Mouse (Mus musculus) adrenal gland, adult 8-10 months (tissue): ENCODE results near the gene Tmem88. TPM values are rescaled to one million over a fixed set of nuclear protein-coding genes. Genes with fewer than 3 reads are reported as not detected.

ENCODE experiments used
- DNase-seq: peaks from one replicate; pipeline ENCODE4 v3.0.0; 2022
- total RNA-seq, 4 experiments: library from RNA; stranded (reverse); gene quantifications; 2 replicates each; pipeline ENCODE4 v1.2.4; 2022

Tmem88 gene
- total RNA-seq: 10 to 100 TPM in 2 of 4 experiments, 1 to 10 TPM in 2; 6.3 to 16.0 (median 10.4) TPM

- no peak for DNase-seq
Measured at GRCm38 (mm10) chr11:69398059-69398458, at the start of gene Tmem88. Gene Tmem88 (minus strand): TSS chr11:69398234.

DNA sequence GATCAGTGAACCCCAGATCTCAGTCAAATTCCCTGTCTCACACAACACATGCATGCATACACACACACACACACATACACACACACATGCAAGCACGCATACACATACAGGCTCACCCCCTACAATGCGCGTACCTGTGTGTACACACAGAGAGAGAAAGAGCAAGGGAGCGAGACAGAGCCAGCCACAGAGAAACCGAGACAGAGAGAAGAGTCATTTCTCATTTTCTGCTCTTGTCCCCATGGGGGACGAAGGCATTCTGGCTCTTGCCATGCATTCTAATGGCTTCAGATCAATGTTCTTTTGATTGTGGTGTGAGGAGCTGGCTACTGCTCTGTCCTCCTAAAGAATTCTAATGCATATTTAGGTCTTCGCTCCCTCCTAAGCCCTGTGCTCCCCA, 49.3 kb upstream of the Tmem88 start:
- DNase-seq: no peak

DNA sequence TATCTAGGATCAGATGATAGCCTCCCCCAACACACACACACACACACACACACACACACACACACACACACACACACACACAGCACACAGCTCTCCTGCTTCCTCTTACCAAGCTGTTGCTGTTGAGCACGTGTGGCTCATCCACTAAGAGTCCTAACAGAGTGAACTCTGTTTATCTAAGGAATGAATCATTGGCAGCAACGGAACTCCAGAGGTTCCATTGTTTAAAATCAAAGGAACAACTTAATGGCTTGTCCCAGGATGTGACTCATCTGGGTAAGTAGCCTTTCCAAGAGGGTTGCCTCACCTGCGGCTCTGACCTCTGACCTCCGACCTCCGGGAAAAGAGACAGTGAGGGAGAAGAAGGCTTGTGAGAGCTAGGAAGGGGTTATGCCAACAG, 45.3 kb upstream of the Tmem88 start:
- DNase-seq: no peak

DNA sequence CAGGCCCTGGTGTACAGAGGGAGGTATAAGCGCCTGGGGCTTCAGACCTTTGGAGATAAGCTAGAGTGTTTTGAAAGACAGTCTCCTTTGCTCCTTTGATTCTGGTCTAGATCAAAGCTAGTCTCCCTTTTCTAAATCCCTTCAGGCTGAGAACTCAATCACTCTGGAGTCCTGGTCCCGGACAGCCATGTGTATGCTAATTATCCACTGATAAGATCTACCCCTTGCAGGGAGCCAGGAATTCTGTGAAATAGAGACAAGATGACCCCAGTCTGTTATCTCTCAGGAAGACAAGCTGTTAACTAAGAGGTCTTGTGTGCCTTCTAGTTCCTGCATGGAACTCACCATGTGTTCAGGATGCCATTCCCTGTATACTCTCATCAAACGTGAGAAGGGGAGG, 39.3 kb upstream of the Tmem88 start:
- no peak for DNase-seq

DNA sequence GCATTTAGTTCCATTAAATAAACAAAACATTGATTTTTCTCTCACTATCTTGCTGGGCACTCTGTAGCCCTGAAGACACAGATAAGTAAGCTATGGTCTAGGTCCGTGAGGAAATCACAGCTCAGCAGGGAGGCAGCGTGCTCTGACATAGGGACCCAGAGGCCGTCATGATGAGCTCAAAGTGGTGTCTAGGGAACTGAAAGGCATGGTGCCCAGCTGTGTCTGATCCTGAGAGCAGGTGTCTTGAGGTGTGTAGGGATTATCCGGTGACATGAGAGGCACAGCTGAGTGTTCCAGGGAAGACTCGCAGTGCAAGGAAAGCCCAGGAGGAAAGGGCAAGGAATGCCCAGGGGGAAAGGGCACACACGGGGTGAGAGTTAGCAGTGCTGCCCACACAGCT, 35.2 kb upstream of the Tmem88 start:
- DNase-seq: no peak

- DNase-seq: no peak
Measured at GRCm38 (mm10) chr11:69432640-69432982, 34.6 kb upstream of the Tmem88 start.

DNA sequence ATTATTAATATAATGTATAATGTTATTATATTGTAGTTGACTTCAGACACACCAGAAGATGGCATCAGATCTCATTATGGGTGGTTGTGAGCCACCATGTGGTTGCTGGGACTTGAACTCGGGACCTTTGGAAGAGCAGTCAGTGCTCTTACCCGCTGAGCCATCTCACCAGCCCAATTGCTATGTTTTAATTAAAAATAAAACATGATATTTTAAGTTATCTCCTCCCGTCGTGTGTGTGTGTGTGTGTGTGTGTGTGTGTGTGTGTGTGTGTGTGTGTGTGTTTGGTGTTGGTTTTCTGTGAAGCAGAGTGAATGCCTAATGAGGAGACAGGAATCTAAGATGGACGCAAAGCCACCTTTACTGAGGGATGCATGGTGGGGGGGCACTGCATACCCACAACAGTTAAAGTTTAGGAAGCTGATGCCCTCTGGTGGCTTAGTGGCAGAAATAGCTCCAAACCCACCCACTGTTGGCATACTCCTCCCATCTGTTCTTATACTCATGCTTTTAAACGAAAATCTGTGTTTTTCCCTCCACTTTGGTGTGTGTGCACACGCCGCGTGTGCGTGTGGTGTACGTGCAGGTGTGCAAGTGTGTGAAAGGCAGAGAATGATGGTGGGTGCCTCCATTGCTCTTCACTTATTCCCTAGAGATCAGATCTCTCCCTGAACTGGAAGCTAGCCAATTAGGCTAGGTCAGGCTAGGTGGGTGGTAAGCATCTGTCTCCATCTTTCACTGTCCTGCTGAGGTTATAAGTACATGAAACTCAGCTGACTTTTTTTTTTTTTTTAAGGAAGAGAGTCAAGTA, 34.0 kb upstream of the Tmem88 start:
- DNase-seq: no peak

- no peak for DNase-seq
Measured at GRCm38 (mm10) chr11:69430631-69431030, 32.6 kb upstream of the Tmem88 start.

GRCm38 (mm10) chr11:69429313-69429712, 31.3 kb upstream of the Tmem88 start:
- no peak for DNase-seq

GRCm38 (mm10) chr11:69428751-69429150, 30.7 kb upstream of the Tmem88 start:
- no peak for DNase-seq

GRCm38 (mm10) chr11:69426246-69426645, 28.2 kb upstream of the Tmem88 start:
- no peak for DNase-seq

DNA sequence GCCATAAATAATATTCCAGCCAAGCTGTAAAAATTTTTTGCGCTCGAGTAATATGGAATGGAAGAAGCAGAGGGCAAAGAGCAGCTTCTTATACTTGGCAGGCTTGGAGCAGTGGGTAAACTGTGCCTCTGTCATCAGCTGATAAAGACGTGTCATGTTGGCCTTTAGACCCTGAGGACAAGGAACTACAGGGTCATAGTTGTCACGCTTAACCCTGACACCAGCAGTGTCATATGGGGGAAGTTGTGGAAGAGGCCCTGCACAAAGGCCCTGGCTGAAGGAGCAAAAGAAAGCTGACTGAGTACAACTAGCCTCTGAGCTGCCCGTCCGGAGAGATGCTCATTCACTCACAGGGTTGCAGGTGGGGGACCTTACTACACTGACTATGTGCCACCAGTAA, 25.9 kb upstream of the Tmem88 start:
- no peak for DNase-seq

GRCm38 (mm10) chr11:69422842-69423241, 24.8 kb upstream of the Tmem88 start:
- DNase-seq: no peak

- DNase-seq: no peak
Measured at GRCm38 (mm10) chr11:69421131-69421977, 23.3 kb upstream of the Tmem88 start.

DNA sequence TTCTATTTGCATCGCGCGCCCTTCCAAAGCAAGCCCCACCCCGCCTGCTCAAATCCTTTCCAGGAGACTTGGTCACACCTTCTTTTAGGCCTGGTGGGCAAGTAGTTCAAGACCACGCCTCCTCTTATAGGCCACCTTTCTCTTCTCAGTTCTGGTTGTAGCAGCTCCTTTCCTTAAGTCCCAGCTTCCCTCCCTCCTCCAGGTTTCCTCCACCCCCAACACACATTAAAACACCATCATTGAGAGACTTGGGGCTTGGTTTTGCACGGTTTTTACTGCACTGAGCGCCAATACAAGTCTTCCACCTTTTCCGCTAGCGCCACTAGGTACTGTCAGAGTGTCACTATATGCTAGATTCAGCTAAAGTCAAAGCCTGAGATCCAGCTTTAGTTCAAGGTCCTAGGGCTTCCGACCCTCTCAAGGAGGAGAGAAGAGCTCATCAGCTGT, 22.5 kb upstream of the Tmem88 start:
- DNase-seq: peak; percentile 12

DNA sequence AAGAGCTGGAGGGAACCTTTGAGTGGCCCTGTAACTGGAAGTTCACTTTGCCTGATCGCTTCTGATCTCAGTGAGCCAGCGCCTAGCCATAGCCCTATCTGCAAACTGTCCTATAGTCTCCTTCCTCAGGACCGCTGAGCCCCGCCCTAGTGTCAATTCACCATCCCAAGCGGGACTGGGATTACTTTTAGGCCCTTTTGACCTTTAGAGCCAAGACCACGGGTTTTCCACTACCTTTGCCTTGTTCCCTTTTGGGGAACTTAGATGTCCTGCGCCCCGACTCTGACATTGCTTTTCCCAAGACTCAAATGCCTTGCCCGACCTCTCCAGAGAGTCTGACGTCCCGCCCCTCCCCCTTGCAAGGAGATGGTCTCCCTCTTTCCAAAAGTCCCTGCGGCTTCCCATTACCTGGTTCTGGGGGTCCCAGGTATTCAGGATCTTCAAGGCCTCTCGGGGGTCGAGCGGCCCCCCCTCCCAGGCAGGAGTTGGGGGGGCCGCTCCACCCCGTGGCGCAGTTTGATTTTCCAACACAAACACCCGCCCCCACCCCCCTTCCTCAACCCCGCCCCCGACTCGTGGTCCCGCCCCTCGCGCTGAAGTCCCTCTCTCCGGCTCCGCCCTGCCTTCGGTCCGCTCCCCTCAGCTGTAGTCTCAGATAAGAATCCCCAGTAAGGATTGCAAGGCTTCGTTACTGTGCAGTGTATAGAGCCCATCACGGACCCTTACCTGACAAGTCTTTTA, 21.9 kb upstream of the Tmem88 start:
- peak; percentile 60 for DNase-seq

GRCm38 (mm10) chr11:69419443-69419812, 21.4 kb upstream of the Tmem88 start:
- peak; percentile 44 for DNase-seq

GRCm38 (mm10) chr11:69418481-69419442, 20.7 kb upstream of the Tmem88 start:
- peak; percentile 95 for DNase-seq

GRCm38 (mm10) chr11:69417449-69418384, 19.7 kb upstream of the Tmem88 start:
- peak; percentile 96 for DNase-seq

- DNase-seq: no peak
Measured at GRCm38 (mm10) chr11:69416921-69417448, 19.0 kb upstream of the Tmem88 start.
